Mouse (Mus musculus) midbrain, postnatal 0 days (tissue): ENCODE measurements around the gene Nfkbib. TPM values are rescaled to one million over a fixed set of nuclear protein-coding genes. Genes with fewer than 3 reads are reported as not detected.

ENCODE experiments used
- ATAC-seq: fragments of 200-750 bp; cut with Nextera tagmentation; 2 replicates; pipeline ENCODE4 v1.8.0; 2017; ENCODE audit warnings: moderate number of reproducible peaks, mild to moderate bottlenecking, moderate TSS enrichment, moderate library complexity; ENCODE audit not compliant: low FRiP score
- DNase-seq: peaks from one replicate; pipeline ENCODE4 v3.0.0-alpha.2; 2015; ENCODE audit warnings: low spot score
- H3K27ac ChIP-seq: fragments of 300-500 bp; sonication (generic); 2 replicates; pipeline ENCODE4 v1.5.1; 2014; ENCODE audit warnings: low read depth, mild to moderate bottlenecking, low read length, mixed read lengths
- H3K27me3 ChIP-seq: fragments of 300-500 bp; sonication (generic); 2 replicates; pipeline ENCODE4 v1.6.1; 2014; ENCODE audit warnings: low read length, control low read depth, mixed read lengths; ENCODE audit not compliant: insufficient read depth
- H3K36me3 ChIP-seq: fragments of 300-500 bp; sonication (generic); 2 replicates; pipeline ENCODE4 v1.6.1; 2014; ENCODE audit warnings: low read length, control low read depth, mixed read lengths; ENCODE audit not compliant: insufficient read depth
- H3K4me1 ChIP-seq: fragments of 300-500 bp; sonication (generic); 2 replicates; pipeline ENCODE4 v1.6.1; 2014; ENCODE audit warnings: mild to moderate bottlenecking, control low read depth, antibody characterized with exemption, low read length, mixed read lengths; ENCODE audit not compliant: insufficient read depth
- H3K4me2 ChIP-seq: fragments of 300-500 bp; sonication (generic); 2 replicates; pipeline ENCODE4 v1.6.1; 2014; ENCODE audit warnings: low read depth, mild to moderate bottlenecking, low read length, mixed read lengths; ENCODE audit not compliant: poor library complexity, severe bottlenecking
- H3K4me3 ChIP-seq: fragments of 300-500 bp; sonication (generic); 2 replicates; pipeline ENCODE4 v1.5.1; 2014; ENCODE audit warnings: low read depth, mild to moderate bottlenecking, low read length, moderate library complexity
- H3K9ac ChIP-seq: fragments of 300-500 bp; sonication (generic); replicated peaks from 2 replicates; pipeline ENCODE4 v1.6.1; 2014; ENCODE audit warnings: mild to moderate bottlenecking, low read length, moderate library complexity, mixed read lengths; ENCODE audit not compliant: poor library complexity, severe bottlenecking
- H3K9me3 ChIP-seq: fragments of 300-500 bp; sonication (generic); 2 replicates; pipeline ENCODE4 v1.6.1; 2016; ENCODE audit warnings: low read length, control low read depth
- CTCF ChIP-seq: IDR thresholded peaks from 2 replicates; pipeline ENCODE4 v1.5.1; 2016; ENCODE audit warnings: antibody characterized with exemption, mild to moderate bottlenecking
- WGBS: fragments of 180-500 bp; shearing (Covaris S2); extraction: QIAGEN DNeasy Blood & Tissue Kit; methylation state at CpG from one replicate; pipeline ENCODE4 v1.1.7; 2014; 5-methylcytosine and 5-hydroxymethylcytosine counted together
- polyA plus RNA-seq: library from polyadenylated mRNA; unstranded; fragments of >200 nt; fragmentation: Nextera tagmentation; extraction: Ambion mirVana; gene quantifications from 2 replicates; pipeline ENCODE4 v1.2.1, GENCODE M21; 2015
- total RNA-seq: library from RNA; depleted of rRNA; stranded (reverse); fragments of >200 nt; gene quantifications from 2 replicates; pipeline ENCODE4 v1.2.3, GENCODE M21; 2014

Gene Nfkbib
- total and polyA plus RNA-seq, 2 experiments from 2014 or later: 19.7 to 58.5 TPM

DNA sequence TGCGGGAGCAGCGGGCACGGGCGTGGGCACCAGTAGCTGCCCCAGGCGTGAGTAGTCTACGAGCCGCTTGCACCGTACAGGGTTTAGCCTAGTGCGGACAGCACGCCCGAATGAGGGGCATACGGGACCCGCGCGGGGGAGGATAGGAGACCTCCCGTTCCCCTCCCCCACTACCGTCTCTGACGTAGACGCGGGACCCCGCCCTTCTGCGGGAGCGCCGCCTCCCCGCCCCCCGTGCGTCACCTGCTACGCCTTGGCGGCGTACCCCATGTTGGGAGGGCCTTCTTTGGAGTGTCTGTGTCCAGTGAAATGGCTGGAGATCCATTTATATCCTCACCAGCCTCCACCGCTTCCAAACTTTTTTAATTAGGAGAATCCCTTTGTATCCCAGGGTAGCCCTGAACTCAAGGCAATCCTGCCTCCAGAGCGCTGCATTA is 41.7 kb upstream of the Nfkbib start:
- peak; percentile 94 for DNase-seq
- 1% methylated on average over 26 of the region's 32 CpGs for WGBS

DNA sequence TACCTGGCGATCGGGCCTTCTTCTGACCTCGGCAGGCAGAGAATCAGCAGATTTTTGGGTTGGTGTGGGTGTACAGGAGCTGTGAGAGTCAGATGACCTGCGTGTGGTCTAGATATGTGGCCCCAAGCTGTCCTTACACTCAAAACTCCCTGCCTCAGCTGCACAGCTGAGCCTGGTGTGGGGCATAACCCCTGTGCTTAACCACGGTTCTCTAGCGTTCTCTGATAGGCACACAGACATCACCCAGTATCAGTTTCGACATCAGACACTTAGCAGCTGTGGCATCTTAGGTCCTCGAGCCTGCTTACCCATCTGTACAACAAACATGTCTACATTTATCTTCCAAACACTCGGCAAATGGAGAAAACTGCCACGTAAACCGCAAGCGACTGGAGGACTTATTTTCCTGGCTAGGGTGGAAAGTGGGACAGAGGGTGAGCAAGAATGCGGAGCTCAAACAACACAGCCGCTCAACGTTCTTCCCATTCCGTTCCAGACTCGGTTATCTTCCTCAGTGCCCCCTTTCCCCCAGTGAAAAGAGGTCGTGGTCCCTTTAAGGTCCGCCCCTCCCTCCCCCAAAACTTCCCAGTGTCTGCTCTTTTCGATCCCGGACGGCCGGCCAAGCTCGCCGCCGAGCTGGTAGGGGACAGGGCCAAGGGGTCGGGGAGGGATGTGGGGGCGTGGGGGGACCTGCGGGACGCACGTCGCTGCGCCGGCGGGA is 41.1 kb upstream of the Nfkbib start, which contains the start of gene Hnrnpl:
Gene Hnrnpl, plus strand, starts transcription at position 321 of the 721 bp plus-strand sequence.
- DNase-seq: peak; percentile 67
- TF ChIP-seq CTCF: no peak
- peak within 1 kb of the TSS; percentile 99 for H3K27ac ChIP-seq
- no peaks in the 10 kb centered on the region for H3K9me3 ChIP-seq
- peaks cover 15% of the 10 kb centered on the region; the same call in 1 of the 2 replicates for H3K4me1 ChIP-seq
- WGBS: 4% methylated on average over 32 of the region's 35 CpGs
- H3K4me2 ChIP-seq: peak within 1 kb of the TSS; percentile 91
- H3K4me3 ChIP-seq: peak within 1 kb of the TSS; percentile 78
- no peaks in the 10 kb centered on the region for H3K27me3 ChIP-seq
- peaks cover 4% of the 10 kb centered on the region for H3K36me3 ChIP-seq
- H3K9ac ChIP-seq: peak within 1 kb of the TSS; percentile 80
- peak; percentile 1; the same call in 1 of the 2 replicates for ATAC-seq

More for the DNA sequence above, 41.7 kb upstream of the Nfkbib start:
- peaks cover 15% of the 10 kb centered on the region; the same call in 1 of the 2 replicates for H3K4me1 ChIP-seq
- H3K4me3 ChIP-seq: peak overlapping the region; percentile 78
- H3K36me3 ChIP-seq: peaks cover 9% of the 10 kb centered on the region
- ATAC-seq: peak; percentile 47
- H3K9me3 ChIP-seq: no peaks in the 10 kb centered on the region
- H3K4me2 ChIP-seq: peak overlapping the region; percentile 91
- peak overlapping the region; percentile 99 for H3K27ac ChIP-seq
- H3K9ac ChIP-seq: peak overlapping the region; percentile 80
- no peaks in the 10 kb centered on the region for H3K27me3 ChIP-seq
- no peak for TF ChIP-seq CTCF

DNA sequence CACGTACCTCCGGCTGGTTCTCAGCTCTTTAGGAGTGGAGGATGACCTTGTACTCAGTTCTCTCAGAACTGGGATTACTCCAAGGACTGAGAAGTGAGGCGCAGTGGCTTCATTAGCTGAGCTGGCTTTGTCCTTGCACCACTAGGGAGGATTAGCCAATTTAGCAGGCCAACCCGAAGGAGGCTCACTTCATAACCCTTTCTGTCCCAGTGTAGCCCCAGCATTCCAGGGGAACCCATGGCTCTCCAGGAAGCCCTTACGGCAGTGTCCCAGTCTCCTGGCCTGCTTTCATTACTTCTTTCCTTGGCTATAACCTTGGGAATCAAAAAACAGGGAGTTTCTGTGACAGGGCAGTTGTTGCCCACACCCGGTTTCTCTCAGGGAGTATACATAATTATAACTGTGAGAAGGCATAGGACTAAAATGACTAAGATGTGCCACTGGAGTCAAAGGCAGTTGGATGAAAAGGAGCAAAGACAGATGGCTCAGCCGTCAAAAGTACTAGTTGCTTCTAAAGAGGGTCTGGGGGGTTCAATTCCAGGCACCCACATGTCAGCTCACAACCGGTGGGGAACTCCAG is 40.4 kb upstream of the Nfkbib start:
- no peak for TF ChIP-seq CTCF
- DNase-seq: no peak
- no peaks in the 10 kb centered on the region for H3K27me3 ChIP-seq
- no peaks in the 10 kb centered on the region for H3K9me3 ChIP-seq
- 23% methylated on average over 8 of the region's 8 CpGs for WGBS
- peak overlapping the region; percentile 99 for H3K27ac ChIP-seq
- H3K4me1 ChIP-seq: peaks cover 12% of the 10 kb centered on the region; the same call in 1 of the 2 replicates
- peak overlapping the region; percentile 78 for H3K4me3 ChIP-seq
- peak overlapping the region; percentile 91 for H3K4me2 ChIP-seq
- H3K9ac ChIP-seq: peak overlapping the region; percentile 80; the same call in 1 of the 2 replicates
- ATAC-seq: no peak
- peaks cover 3% of the 10 kb centered on the region; the same call in 1 of the 2 replicates for H3K36me3 ChIP-seq

DNA sequence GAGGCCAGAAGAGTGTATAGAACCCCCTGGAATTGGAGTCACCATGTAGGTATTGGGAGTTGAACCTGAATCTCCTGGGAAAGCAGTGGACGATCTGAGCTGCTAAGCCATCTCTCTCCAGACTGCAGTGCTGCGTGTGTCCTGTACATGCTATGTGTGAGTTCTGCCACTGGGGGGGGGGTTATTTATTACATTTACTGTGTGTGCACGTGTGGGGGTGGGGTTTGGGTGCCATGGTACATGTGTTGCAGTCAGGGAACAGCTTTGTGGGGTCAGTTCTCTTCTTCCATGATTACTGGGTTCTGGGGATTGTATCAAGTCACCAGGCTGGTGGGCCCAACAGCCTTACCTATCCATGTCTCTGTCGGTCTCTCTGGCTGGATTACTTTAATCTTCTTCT is 39.6 kb upstream of the Nfkbib start:
- H3K36me3 ChIP-seq: no peaks in the 10 kb centered on the region
- no peak for ATAC-seq
- no peak for DNase-seq
- H3K4me2 ChIP-seq: no peak overlapping the region
- H3K9ac ChIP-seq: no peak overlapping the region
- H3K4me3 ChIP-seq: no peak overlapping the region
- peak; percentile 24; the same call in 1 of the 2 replicates for TF ChIP-seq CTCF
- H3K4me1 ChIP-seq: peaks cover 4% of the 10 kb centered on the region; the same call in 1 of the 2 replicates
- no peaks in the 10 kb centered on the region for H3K9me3 ChIP-seq
- no peak overlapping the region for H3K27ac ChIP-seq
- 75% methylated on average over 4 of the region's 4 CpGs for WGBS
- H3K27me3 ChIP-seq: no peaks in the 10 kb centered on the region

DNA sequence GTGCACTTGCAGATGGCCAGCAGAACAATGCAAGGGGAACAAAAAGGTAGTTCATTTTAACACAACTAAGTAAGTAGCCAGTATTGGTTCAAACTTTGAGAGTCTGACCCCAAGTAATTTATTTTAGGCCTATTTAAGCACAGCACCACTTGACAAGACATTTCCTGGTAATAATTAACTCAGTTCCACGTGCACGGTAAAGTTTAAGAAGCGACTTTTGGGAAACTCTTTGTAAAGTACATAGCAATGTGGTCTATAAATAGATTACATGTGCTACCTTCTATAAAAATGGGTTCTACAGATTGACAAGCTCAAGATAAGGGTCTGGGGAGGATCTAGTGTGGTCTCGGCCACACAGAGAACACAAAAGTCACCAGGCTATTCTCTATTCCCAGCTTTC is 36.4 kb upstream of the Nfkbib start:
- Histone ChIP-seq H3K4me1 (peaks cover 3% of the 10 kb centered on the region; the same call in 1 of the 2 replicates), H3K27ac (no peak overlapping the region), H3K9me3 (no peaks in the 10 kb centered on the region), H3K4me2 (no peak overlapping the region), H3K4me3 (no peak overlapping the region), H3K9ac (no peak overlapping the region), H3K36me3 (no peaks in the 10 kb centered on the region), H3K27me3 (no peaks in the 10 kb centered on the region)
- DNase-seq: no peak
- ATAC-seq: no peak
- TF ChIP-seq CTCF: no peak
- WGBS: 81% methylated on average over 4 of the region's 4 CpGs
